Mouse (Mus musculus) thymus, postnatal 25 days (tissue): ENCODE measurements at regions not wholly inside any gene's neighbourhood (a gene's known extent, or its start where the extent isn't known, plus 50 kb on each side); places are given as distances from the start of the nearest gene placed in this dataset.
A peak's percentile ranks its signal among the peaks of the same experiment; 100 is the strongest.

ENCODE experiments used
- DNase-seq: peaks from one replicate; pipeline ENCODE4 v3.0.0; 2022

- DNase-seq, result no peak
These were observed 105.6 kb upstream of the Ctnnb1 start for GRCm38 (mm10) chr9:120823397-120823796.

GRCm38 (mm10) chr9:120826266-120826665 lies 102.8 kb upstream of the Ctnnb1 start:
- no peak for DNase-seq

GRCm38 (mm10) chr9:120830526-120830925 lies 98.5 kb upstream of the Ctnnb1 start:
- DNase-seq, result no peak

DNA sequence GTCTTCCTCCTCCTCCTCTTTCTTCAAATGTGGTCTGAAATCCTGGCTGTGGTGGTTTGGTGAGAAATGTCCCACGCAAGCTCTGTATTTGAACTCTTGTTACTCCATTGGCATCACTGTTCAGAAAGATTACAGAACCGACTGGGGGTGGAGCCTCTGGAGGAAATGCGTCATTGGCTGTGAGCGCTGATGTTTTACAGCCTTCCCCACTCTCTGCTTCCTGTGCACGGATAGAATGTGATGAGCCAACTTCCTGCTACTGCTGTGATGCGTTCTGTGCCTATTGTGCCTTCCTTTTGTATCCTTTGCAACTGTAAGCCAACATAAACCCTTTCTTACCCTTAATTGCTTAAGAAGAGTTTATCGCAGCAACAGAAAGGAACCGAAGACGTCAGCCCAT lies 94.8 kb upstream of the Ctnnb1 start:
- no peak for DNase-seq

GRCm38 (mm10) chr9:120835621-120836020 lies 93.4 kb upstream of the Ctnnb1 start:
- no peak for DNase-seq

GRCm38 (mm10) chr9:120837431-120838150 lies 91.4 kb upstream of the Ctnnb1 start:
- DNase-seq, result no peak

DNA sequence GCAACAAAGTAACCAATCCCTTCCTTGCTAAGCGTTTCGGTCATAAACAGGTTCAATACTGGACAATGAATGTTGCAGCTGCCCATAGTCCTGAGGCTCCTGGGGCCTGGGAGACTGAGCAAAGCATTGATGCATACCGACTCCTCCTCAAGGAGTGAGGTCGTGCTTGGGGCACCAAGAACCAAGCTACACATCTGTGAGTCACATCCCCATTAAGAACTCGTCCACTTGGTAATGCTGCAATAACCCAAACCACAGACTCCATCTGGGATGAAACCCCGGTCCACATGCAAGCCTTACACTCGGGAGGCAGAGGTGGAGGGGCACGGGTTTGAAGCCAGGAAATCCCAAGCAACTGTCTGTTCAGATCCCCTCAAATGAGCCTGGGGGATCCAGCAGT lies 85.3 kb upstream of the Ctnnb1 start:
- DNase-seq, result no peak

GRCm38 (mm10) chr9:120845538-120845937 lies 83.5 kb upstream of the Ctnnb1 start:
- DNase-seq, result no peak

DNA sequence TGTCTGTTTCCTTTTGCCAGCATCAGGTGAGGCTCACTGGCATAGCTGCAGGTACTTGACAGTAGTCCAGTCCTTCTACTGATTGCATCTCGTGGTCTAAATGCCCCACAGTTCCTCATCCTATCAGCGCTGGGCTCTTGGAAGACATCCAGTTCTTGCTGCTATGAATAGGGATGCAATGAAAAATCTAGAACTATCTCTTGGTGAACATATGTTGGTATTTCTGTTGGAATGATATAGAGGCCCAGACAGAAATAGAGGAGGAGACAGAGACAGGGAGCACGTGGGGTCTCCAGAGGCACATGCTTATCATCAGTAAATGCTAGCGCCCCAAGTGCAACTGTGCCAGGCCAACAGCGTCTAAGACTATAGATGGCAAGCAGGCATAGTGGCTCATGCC lies 81.4 kb upstream of the Ctnnb1 start:
- no peak for DNase-seq

DNA sequence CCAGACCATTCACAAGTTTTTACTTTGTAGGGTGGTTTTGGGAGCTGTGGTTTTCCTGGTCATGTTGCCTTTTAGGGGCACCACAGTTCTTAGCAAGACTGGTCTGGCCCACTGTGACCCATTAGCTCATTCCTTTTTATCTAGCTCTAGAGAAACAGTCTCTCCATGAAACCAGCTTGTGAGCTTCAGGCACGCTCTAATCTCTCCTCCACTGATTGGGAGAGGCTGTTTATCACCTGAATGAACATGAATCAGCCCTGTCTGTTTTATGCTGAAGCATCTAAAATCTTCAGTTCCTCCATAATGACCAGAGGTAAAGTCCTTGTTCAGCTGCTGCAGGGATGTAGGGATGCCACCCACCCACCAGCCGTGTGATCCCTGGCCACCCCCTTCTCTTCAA lies 80.1 kb upstream of the Ctnnb1 start:
- no peak for DNase-seq

DNA sequence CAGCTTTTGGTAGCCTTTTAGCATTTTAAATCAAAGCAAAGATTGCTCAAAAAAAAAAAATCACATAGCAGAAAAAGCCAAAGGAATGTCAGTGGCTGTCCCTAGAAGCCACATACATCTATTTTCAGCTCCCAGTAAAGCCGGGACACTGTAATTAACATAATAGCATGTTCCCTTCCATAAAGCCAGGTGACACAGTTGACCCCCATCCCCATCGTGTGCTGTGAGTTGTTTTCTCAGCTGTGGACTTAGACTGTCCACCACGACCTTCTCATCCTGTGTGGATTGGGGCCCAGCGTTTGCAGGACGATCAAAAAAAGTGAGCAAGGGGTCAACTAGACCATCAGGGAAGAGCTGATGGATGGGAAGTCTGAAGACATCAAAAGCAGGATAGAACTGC lies 78.9 kb upstream of the Ctnnb1 start:
- DNase-seq, result no peak

DNA sequence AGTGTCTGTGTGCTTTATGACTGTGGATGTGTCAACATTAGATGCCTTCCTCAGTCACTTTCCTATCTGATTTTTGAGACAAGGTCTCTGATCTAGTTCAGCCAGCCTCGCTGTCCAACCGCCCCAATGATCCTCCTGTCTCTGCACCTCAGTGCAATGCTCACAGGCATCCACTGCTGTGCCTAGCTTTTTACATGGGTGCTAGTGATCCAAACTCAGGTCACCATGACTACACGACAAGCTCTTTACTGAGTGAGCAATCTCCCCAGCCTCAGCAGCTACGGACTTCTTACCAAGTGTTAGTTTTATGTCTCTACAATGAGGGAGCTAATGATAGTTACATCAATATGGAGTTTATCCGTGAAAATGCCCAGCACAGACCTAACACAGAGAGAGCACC lies 77.1 kb upstream of the Ctnnb1 start:
- no peak for DNase-seq

DNA sequence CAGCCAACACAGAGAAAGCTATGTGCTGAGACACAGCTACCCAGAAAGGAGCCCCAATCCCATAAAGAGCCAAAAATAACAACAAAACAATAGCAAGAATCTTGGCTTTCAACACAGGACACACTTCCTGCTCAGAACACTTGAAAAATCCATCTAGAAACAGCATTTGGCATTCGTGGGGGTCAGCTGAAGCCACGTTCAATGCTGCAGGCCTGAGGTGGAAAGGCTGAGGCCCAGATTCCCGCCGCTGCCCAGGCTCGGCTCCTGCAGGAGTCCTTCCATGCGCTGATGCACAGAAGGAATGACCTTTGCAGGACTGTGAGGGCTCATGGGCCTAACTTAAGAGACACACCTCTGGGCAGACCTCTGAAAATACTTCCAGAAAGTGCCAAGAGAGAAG lies 76.4 kb upstream of the Ctnnb1 start:
- DNase-seq, result no peak

GRCm38 (mm10) chr9:120853032-120853597 lies 75.9 kb upstream of the Ctnnb1 start:
- no peak for DNase-seq

DNA sequence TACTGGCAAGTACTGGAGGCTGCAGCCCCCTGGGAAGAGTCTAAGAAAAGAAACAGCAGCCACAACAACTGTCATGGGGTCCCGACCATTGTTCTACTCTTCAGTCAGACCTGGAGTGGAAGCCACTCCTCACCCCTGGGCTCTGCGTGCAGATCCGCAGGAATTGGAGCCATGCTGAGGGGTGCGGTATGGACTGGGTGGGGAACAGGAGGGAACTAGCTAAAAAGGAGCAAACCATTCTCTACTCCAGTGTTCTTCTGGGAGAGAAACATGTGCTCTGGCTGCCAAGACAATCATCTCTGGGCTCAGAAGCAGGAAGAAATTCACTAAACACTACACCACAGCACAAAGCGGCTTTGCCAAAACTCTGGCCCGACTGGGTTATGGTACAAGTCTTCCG lies 74.7 kb upstream of the Ctnnb1 start:
- no peak for DNase-seq

DNA sequence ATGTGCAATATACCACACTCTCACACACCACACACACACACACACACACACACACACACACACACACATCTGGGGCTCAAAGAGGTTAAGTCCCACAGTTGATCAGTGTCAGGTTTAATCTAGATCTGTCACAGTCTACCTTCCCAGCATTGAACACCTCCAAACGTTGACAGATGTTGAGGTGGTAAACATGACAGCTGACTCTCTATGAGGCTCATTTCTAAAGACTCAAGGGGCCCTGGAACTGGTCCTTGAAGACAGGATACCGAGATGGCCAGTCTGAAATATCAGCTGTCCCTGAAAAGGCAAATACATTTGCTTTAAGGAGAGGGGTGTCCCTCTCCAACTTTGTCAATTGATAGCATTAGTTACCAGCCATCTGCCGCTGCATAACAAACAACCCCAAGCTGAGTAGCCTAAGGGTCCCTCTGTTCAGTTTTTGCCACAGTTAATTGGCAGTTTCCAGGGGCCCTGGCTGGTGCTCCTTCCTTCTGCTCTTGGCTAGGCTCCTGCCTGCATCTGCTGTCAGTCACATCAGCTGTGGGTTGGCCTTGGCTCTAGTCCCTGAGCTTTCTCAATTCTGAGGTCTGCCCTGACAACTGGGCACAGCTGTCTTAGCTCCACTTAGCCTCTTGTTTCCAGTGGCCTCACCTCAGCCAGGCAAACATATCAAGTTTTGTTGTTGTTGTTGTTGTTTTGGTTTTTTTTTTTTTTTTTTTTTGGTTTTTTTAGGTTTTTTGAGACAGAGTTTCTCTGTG lies 73.5 kb upstream of the Ctnnb1 start:
- DNase-seq, result no peak

GRCm38 (mm10) chr9:120857849-120858510 lies 71.0 kb upstream of the Ctnnb1 start:
- DNase-seq, result no peak

DNA sequence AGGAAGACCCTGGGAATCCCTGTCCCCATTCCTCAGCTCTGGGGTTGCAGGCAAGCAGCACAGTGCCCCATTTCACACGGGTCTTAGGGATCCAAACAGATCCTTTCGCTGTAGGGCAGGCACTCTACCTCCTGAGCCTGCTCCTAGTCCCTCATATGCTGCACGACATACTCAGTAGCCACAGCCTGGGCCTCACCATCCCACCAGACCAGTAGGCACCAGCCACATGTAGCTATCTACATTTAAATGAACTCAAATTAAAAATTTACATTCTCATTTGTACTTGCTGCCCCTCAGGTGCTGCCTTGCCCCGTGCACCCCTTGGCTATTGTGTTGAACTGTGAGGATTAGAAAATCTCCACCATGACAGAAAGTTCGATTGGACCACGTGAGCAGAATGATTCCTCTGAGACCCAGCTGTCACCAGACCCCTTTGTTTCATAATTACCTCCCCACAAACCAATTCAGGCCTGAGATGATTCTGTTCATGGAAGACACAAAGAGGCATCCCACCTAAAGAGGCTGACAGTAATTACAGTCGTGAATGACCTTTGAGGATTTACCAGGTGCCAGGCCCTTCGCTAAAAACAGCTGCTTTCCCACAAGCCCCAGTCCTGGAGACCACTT lies 67.9 kb upstream of the Ctnnb1 start:
- no peak for DNase-seq

GRCm38 (mm10) chr9:120861788-120862345 lies 67.1 kb upstream of the Ctnnb1 start:
- no peak for DNase-seq

- DNase-seq, result no peak
These were observed 64.6 kb upstream of the Ctnnb1 start for GRCm38 (mm10) chr9:120864410-120864809.

- DNase-seq, result no peak
These were observed 62.8 kb upstream of the Ctnnb1 start for GRCm38 (mm10) chr9:120866251-120866650.

GRCm38 (mm10) chr9:120866709-120867108 lies 62.3 kb upstream of the Ctnnb1 start:
- peak; percentile 18 for DNase-seq

- no peak for DNase-seq
These were observed 61.2 kb upstream of the Ctnnb1 start for GRCm38 (mm10) chr9:120867861-120868260.
